Comparison of ENCODE assay signal across 10 mouse cellular contexts in genomic region chr4:98375401-98375800, GRCm38 (mm10). TPM values are rescaled to one million over a fixed set of nuclear protein-coding genes. Genes with fewer than 3 reads are reported as not detected.
A peak's percentile ranks its signal among the peaks of the same experiment; 100 is the strongest.
DNase-seq lines count a peak whose midpoint lies in the region; ATAC-seq and TF ChIP-seq lines count a peak whose summit lies in the region.
"Had no signal": no experiment of that assay in that cellular context is flagged by ENCODE, and none has a peak within 500 bp of the region (broad histone marks: within the 10 kb centered on the region; RNA-seq: fewer than 3 reads in every experiment).

No protein-coding gene starts in this region.

- no peak overlapping the region for H3K4me2 ChIP-seq in intestine, embryonic 15.5 days (replicated peaks)
- no peak overlapping the region for H3K4me2 ChIP-seq in hindbrain, embryonic 16.5 days (ENCODE audit: low read length)

- no peaks in the 10 kb centered on the region for H3K4me1 ChIP-seq in lung, adult 2 months (ENCODE audit: control insufficient read depth, insufficient read depth, low read length)
- H3K4me1 ChIP-seq in bone marrow, adult 2 months (ENCODE audit: control insufficient read depth, insufficient read depth, low read length) = no peaks in the 10 kb centered on the region
- no peaks in the 10 kb centered on the region for H3K4me1 ChIP-seq in intestine, embryonic 15.5 days (replicated peaks)
- peaks cover 8% of the 10 kb centered on the region for H3K4me1 ChIP-seq in small intestine, adult 2 months (ENCODE audit: control insufficient read depth, insufficient read depth, insufficient read length, low read length)
- H3K4me1 ChIP-seq in hindbrain, embryonic 16.5 days (ENCODE audit: control insufficient read depth, insufficient read depth, low read depth, low read length) = no peaks in the 10 kb centered on the region

- H3K27ac ChIP-seq in bone marrow, adult 2 months (ENCODE audit: control insufficient read depth, insufficient read depth, low read depth, low read length, poor library complexity) = no peak overlapping the region
- no peak overlapping the region for H3K27ac ChIP-seq in intestine, embryonic 15.5 days
- no peak overlapping the region for H3K27ac ChIP-seq in small intestine, adult 2 months (ENCODE audit: insufficient read depth, low read depth, low read length)
- no peak overlapping the region for H3K27ac ChIP-seq in hindbrain, embryonic 16.5 days (ENCODE audit: low read depth, low read length)

- H3K9me3 ChIP-seq in intestine, embryonic 15.5 days = no peaks in the 10 kb centered on the region
- H3K9me3 ChIP-seq in hindbrain, embryonic 16.5 days (ENCODE audit: control insufficient read depth, low read length) = no peaks in the 10 kb centered on the region

- ATAC-seq in intestine, embryonic 15.5 days = 0 out of 2 replicates have a peak, but pooled peaks have one; percentile 62
- no peak for ATAC-seq in hindbrain, embryonic 16.5 days
- ATAC-seq: forebrain, embryonic 14.5 days had no signal

- no peak for TF ChIP-seq POLR2A in lung, adult 2 months (IDR thresholded peaks at IDR 0.05; ENCODE audit: borderline replicate concordance, extremely low read depth, low read depth, low read length)
- no peak for TF ChIP-seq POLR2A in bone marrow, adult 2 months (IDR thresholded peaks at IDR 0.05; ENCODE audit: borderline replicate concordance, control insufficient read depth, low read depth, low read length)
- no peak for TF ChIP-seq POLR2A in small intestine, adult 2 months (IDR thresholded peaks at IDR 0.05; ENCODE audit: low read depth, low read length)

- peak; percentile 45 for TF ChIP-seq CTCF in lung, adult 2 months (IDR thresholded peaks at IDR 0.05; ENCODE audit: insufficient read depth, low read length)
- TF ChIP-seq CTCF in bone marrow, adult 2 months (IDR thresholded peaks at IDR 0.05; ENCODE audit: control insufficient read depth, insufficient read depth, low read length) = peak; percentile 41
- TF ChIP-seq CTCF in small intestine, adult 2 months (IDR thresholded peaks at IDR 0.05; ENCODE audit: extremely low read depth, insufficient read length, insufficient replicate concordance, low read depth, low read length) = peak; percentile 51; the same call in 1 of the 2 replicates

- H3K36me3 ChIP-seq in intestine, embryonic 15.5 days = 0 out of 2 replicates have a peak, but pooled peaks cover 4% of the 10 kb centered on the region
- peaks cover 4% of the 10 kb centered on the region for H3K36me3 ChIP-seq in small intestine, adult 2 months (ENCODE audit: control insufficient read depth, insufficient read depth, low read length)
- H3K36me3 ChIP-seq in hindbrain, embryonic 16.5 days (ENCODE audit: control insufficient read depth, insufficient read depth, low read length) = peaks cover 6% of the 10 kb centered on the region; the same call in 1 of the 2 replicates

- no peak overlapping the region for H3K9ac ChIP-seq in intestine, embryonic 15.5 days
- no peak overlapping the region for H3K9ac ChIP-seq in hindbrain, embryonic 16.5 days (ENCODE audit: low read depth, low read length)

- 62% methylated on average over 4 of the region's 4 CpGs for WGBS in lung, adult 2 months
- WGBS in bone marrow, adult 2 months = 73% methylated on average over 4 of the region's 4 CpGs
- WGBS in intestine, embryonic 15.5 days = 52% methylated on average over 4 of the region's 4 CpGs
- 49% methylated on average over 4 of the region's 4 CpGs for WGBS in small intestine, adult 2 months
- WGBS in hindbrain, embryonic 16.5 days = 60% methylated on average over 4 of the region's 4 CpGs

- intact Hi-C loops in left cerebral cortex, postnatal 25 days (cut with DNase I) = no loop called here

- H3K27me3 ChIP-seq in intestine, embryonic 15.5 days (replicated peaks) = no peaks in the 10 kb centered on the region
- no peaks in the 10 kb centered on the region for H3K27me3 ChIP-seq in small intestine, adult 2 months (ENCODE audit: control insufficient read depth, insufficient read depth, low read length)
- H3K27me3 ChIP-seq in hindbrain, embryonic 16.5 days (replicated peaks; ENCODE audit: control insufficient read depth, insufficient read depth, low read length) = no peaks in the 10 kb centered on the region

- no peak for DNase-seq in lung, adult 2 months
- DNase-seq in lung, postnatal 4 days = no peak
- no peak for DNase-seq in frontal cortex, postnatal 25 days (ENCODE audit: low spot score in 2 of 2)
- DNase-seq in left cerebral cortex, postnatal 25 days (ENCODE audit: low spot score in 2 of 2) = no peak
- DNase-seq: right cerebral cortex, adult 18-20 months had no signal

- H3K4me3 ChIP-seq in lung, adult 2 months (replicated peaks; ENCODE audit: extremely low read depth, low read depth, low read length) = no peak overlapping the region
- H3K4me3 ChIP-seq in bone marrow, adult 2 months (replicated peaks; ENCODE audit: control insufficient read depth, low read depth, low read length) = no peak overlapping the region
- H3K4me3 ChIP-seq in intestine, embryonic 15.5 days (replicated peaks) = no peak overlapping the region
- H3K4me3 ChIP-seq in small intestine, adult 2 months (ENCODE audit: low read depth, low read length) = no peak overlapping the region
- H3K4me3 ChIP-seq in hindbrain, embryonic 16.5 days (ENCODE audit: low read length) = no peak overlapping the region

RNA-seq across cellular contexts. Expression of gene Tm2d1, which starts 7.7 kb away (rescaled TPM):
- polyA plus RNA-seq in lung, adult 2 months (2012; rRNA removed) = 14.8 and 17.6 TPM in 2 replicates
- 7.4 and 14.8 TPM in 2 replicates for polyA plus RNA-seq in bone marrow, adult 2 months (2011; ENCODE audit: insufficient read depth, insufficient read length, low replicate concordance, missing spikeins)
- 87.3 and 101 TPM in 2 replicates for polyA plus RNA-seq in intestine, embryonic 15.5 days (2015; fragmentation: Nextera tagmentation; extraction: Ambion mirVana)
- 7.7 and 11.8 TPM in 2 replicates for polyA plus RNA-seq in small intestine, adult 2 months (2012; rRNA removed)
- polyA plus RNA-seq in hindbrain, embryonic 16.5 days (2015; fragmentation: Nextera tagmentation; extraction: Ambion mirVana) = 136 and 143 TPM in 2 replicates
- 10 to 100 TPM; 44.7 to 45.1 TPM for total RNA-seq in left cerebral cortex, postnatal 25 days (2021)

RNA-seq across cellular contexts. Expression of gene Patj, which starts 20.2 kb away (rescaled TPM):
- 13.4 and 17.4 TPM in 2 replicates for polyA plus RNA-seq in lung, adult 2 months (2012; rRNA removed)
- polyA plus RNA-seq in bone marrow, adult 2 months (2011; ENCODE audit: insufficient read depth, insufficient read length, low replicate concordance, missing spikeins) = 2.6 and 2.8 TPM in 2 replicates
- polyA plus RNA-seq in intestine, embryonic 15.5 days (2015; fragmentation: Nextera tagmentation; extraction: Ambion mirVana) = 21.1 and 22.4 TPM in 2 replicates
- 12.9 and 29.6 TPM in 2 replicates for polyA plus RNA-seq in small intestine, adult 2 months (2012; rRNA removed)
- polyA plus RNA-seq in hindbrain, embryonic 16.5 days (2015; fragmentation: Nextera tagmentation; extraction: Ambion mirVana) = 8.6 and 8.7 TPM in 2 replicates
- 10 to 100 TPM; 11.0 to 15.8 TPM for total RNA-seq in left cerebral cortex, postnatal 25 days (2021)
